Mouse (Mus musculus) fibroblast of lung, adult 2 months (primary cell): ENCODE measurements around the gene Acsf3.

Experiments
- DNase-seq: peaks from one replicate; pipeline ENCODE4 v3.0.0-alpha.2; 2011; ENCODE audit warnings: low read depth

Acsf3 gene

DNA sequence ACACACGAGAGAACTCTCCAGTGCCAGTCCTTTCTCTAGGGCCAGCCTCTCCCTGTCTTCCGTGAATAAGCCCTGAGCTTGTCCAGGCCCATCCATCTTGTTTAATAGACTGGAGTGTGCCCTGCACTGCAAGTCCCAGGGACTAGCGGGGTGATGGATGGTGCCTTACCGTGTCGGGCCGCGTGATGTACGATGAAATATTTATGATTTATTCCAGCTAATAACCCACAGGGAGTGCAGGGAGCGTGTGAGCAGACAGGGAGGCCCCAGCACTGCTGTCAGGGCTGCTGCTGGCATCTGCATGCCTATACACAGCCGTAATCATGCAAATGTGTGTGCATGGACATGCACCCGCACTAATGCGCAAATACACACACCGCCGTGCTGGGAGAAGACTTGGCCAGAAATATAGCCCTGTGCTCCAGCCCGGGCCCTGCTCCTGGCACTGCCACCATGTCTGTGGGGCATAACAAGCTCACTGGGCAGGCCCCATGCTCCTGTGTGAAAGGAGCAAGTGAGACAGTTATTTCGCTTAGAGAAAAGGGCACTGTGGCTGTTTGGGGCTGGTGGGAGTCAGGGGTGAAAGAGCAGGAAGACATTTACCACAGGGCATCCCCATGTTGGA is 36.7 kb downstream of the Acsf3 start:
- DNase-seq = no peak

DNA sequence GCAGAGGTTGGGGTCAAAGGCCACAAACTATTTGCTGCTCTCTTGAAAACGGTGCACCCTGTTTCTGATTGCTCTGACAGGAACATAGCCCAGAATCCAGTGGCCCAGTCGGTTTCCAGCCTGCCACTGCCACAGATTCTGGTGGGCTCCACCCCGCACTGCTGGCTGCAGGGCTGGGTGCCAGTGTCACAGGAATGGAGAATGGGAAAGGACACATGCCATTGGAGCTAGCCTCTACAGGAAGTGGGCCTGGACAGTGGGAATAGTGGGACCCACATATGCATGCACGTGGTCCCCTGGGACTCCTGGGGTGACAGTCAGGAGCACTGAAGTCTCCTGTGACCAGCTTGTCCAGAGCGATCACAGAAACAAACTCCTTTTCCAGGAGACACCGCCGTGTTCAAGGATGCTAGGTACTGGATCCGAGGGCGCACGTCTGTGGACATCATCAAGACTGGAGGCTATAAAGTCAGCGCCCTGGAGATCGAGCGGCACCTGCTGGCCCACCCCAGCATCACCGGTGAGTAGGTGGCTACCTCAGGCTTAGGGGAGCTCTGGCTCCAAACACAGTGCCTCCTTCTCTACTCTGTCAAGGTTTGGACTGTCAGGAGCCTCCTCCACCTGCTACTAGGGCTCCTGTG is 37.4 kb downstream of the Acsf3 start:
- no peak for DNase-seq

GRCm38 (mm10) chr8:122814608-122815007 is 39.3 kb downstream of the Acsf3 start:
- DNase-seq = no peak

DNA sequence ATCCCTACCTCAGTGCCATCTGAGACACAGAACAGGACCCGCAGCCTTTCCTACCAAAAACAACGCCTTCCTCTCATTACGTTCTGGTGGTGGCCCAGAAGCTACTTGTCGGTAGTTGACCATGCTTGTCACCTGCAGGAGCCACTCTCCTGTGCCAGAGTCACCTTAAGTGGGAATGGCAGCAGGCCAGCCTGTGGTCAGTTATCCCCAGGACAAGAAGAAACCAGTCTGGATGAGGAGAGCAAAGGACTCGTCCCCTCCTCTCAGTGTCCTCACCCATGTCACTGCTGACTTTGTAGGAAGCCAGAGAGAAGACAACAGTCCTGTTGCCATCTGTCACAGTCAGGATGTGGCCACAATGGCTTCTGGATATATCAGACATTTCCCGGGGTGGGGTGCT is 41.7 kb downstream of the Acsf3 start:
- DNase-seq = no peak

DNA sequence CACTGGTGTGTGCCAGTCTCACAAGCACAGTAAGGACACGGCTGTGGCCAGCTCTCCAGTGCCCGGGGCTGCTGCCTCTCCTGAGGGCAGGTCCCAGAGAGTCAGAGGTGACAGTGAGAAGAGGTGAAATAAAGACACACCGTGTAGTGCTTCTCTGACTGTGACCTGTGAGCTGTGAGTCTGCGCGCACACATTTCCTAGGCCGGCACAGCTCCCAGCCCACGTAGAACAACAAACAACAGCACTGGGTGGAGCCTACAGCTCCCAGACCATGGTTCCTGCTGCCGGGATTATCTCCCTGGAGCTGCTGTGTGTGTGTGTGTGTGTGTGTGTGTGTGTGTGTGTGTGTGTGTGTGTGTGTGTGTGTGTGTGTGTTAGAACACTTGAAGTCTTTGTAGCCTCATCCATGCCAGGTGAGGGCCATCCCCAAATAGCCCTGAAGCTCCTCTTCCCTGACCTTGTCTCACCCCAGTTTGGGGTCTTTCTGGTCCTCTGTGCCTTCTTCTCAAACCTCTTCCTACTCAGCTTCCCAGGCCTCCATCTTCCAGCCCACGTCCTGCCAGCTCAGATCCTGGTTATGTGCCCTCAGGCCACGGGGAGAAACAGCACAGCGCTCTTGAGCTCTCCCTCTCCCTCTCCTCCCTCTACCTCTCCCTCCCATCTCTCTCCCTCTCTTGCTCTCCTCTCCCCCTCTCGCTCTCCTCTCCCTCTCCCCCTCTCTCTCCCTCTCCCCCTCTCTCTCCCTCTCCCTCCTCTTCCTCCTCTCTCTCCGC is 42.6 kb downstream of the Acsf3 start:
- no peak for DNase-seq

- DNase-seq = no peak
These were observed 44.5 kb downstream of the Acsf3 start for GRCm38 (mm10) chr8:122819776-122820175.

GRCm38 (mm10) chr8:122824571-122824970 is 49.3 kb downstream of the Acsf3 start:
- no peak for DNase-seq

- DNase-seq = no peak
These were observed 49.7 kb downstream of the Acsf3 start for GRCm38 (mm10) chr8:122824986-122825385.

GRCm38 (mm10) chr8:122825408-122825807 is 50.1 kb downstream of the Acsf3 start:
- DNase-seq = no peak

GRCm38 (mm10) chr8:122829396-122829795 is 54.1 kb downstream of the Acsf3 start:
- DNase-seq = no peak

DNA sequence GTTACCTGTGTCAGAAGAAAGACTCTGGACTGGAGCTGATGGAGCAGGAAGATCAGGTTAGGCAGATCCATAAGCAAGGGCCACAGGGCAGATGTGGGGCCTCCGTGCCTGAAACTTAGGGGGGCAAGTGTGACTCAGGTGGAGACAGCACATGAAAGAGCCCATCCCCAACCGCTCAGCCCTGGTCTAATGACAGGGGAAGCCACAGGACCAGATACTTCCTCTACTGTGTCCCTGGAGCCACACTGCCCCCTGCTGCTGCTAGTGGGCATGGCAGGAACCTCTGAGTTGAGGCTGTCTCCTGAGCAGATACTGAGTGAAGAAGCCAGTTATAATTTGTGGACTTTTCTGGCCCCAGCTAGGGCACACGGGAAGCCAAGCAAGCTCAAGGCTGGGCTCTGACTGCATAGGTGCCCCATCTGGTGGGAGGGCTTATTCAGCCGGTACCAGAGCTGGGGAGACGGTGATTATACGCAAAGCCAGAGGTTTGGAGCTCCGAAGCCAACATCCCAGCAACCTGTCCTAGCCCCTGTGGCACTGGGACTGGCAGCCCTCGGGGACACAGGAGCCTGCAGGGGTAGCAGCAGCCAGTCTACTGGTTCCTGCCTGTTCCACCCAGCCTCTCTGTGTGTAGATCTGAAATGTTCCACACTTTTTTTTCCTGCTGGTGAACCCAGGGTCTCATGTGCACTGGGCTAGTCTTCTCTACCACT is 55.2 kb downstream of the Acsf3 start:
- DNase-seq = peak; percentile 28

- DNase-seq = no peak
These were observed 59.1 kb downstream of the Acsf3 start for GRCm38 (mm10) chr8:122834416-122834815.

GRCm38 (mm10) chr8:122834971-122835370 is 59.7 kb downstream of the Acsf3 start:
- peak; percentile 44 for DNase-seq

- DNase-seq = no peak
These were observed 60.9 kb downstream of the Acsf3 start for GRCm38 (mm10) chr8:122836199-122836598.

- no peak for DNase-seq
These were observed 61.4 kb downstream of the Acsf3 start for GRCm38 (mm10) chr8:122836696-122837095.

DNA sequence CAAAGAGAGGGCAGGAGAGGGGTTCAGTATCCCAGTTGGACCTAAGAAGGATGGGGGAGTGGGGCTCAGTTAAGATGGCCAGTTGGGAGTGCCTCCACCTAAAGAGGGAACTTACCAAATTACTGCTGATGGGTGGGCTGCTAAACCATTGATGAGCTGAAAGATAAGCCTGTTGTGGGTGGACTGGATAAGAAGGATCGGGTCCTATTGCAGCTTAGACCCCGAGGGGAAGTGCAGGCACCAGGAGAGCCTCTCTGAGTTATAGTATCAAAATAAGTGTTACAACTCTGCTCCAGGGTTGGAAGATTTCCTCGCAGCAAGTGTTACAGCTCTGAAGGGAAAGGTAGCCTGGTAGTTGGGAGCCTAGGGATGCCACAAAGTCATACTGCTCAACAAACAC is 68.9 kb downstream of the Acsf3 start:
- DNase-seq = no peak

DNA sequence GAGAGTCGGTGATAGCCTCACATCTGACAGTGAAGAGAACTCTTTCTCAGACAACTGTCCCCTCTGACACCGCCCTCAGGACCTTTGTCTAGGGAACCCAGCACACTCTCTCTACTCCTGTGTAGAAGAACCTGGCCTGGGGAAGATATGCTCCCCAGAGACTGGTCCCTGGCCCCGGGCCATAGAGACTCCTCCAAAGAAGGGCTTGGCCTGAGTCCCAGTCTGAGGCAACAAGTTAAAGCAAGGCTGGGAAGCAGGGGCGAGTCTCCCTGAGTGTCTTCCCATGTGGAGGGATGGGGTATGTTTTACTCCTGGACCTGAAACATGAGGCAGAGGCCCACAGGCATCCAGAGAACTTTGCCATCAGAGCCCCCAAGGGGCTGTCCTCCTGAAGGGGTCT is 70.4 kb downstream of the Acsf3 start:
- no peak for DNase-seq

DNA sequence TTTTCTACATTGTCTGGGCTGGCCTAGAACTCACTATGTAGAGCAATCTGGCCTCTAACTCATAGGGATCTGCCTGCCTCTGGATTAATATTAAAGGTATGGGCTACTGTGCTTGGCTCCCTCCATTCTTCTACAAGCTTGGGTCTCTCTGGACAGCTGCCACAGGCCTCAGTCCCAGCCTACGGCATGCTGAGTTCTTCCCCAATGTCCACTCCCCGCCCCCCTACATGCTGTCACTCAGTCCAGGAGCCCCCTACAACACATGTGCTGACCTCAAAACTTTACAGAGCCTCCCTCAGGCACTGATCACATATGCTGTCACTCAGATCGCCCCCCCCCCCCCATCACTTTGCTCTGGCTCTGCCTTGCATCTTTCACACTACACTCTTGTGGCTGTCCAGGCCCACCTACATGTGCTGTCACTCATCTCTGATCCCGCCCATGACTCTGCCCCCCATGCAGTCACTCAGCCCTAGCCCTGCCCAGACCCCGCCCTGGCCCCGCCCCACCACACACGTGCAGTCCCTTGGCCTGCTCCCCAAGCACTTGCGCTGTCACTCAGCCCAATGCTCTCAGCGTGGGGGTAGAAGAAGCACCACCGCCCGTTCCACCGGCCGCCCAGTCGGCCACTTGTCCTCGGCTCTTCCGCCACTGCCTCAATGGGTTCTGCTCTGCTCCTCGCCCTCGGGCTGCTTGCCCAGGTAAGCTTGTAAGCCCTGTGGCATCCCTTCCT is 72.7 kb downstream of the Acsf3 start, which contains the start of gene Cdh15:
Cdh15 (plus strand) TSS at position 138 of the 733 bp plus-strand sequence.
- DNase-seq = no peak

DNA sequence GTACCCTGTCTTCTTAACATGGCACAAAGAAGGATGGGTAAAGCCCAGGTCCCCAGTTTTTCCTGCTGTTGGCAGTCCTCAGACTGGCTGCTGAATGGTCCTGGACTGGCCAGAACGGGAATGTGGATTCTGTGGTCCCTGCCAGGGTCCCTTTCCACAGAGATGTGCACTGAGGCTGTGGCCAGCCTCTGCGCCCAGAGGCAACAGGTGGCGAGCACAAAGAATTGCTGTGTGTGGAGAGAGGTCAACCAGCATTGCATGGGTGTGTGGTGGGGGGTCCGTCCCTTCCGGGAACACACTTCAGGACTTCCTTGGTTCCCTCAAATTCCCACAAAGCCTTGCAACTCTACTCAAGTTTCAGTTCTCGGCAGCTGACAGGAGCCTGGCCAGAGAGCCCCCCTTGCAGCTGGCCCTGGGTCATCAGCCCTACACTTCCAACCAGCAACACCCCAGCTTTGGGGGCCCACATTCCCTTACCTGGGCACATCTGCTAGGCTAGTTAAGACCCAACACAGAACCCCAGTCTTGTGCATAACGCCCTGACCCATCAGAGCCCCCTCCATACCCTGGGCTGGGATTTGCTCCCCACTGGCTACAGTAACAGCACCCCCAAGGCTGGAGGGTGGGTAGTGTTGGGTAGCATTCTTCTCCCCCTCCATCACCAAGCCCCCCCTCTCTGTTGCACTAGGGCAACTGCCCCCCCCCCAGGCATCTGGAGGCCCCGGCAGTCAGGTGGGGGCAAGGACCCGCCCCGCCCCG is 74.0 kb downstream of the Acsf3 start:
- no peak for DNase-seq

DNA sequence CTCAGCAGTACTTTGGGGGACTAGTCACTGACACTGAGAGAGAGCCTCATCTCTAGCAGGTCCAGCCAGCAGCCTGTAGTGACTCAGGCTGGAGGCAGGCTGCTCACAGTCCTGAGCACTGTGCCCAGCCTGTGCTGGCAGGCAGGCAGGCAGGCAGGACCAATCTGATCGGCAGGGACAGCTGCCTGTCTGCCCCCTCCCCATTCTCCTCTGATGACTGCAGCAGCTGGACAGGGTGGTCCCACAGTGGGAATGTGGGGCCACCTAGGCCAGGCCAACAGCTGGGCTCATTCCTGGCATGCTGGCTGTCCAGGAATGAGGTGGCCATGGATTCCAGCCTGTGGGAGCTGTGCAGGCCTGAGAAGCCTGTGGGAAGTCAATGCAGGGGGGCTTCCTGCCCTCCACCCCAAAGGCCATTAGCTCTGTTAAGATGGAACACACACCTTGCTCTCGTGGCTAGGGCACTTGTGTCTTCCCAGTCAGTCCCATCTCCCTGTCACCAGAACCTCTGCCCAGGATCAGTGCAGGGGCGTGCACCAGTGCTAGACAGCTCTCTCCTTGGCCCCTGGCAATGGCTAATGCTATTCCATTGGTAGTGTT is 75.5 kb downstream of the Acsf3 start:
- DNase-seq = no peak
